Mouse (Mus musculus) bone marrow, adult 2 months (tissue): ENCODE measurements around the gene Zic2.

ENCODE experiments used
- CTCF ChIP-seq: fragments of 200-500 bp; IDR thresholded peaks from 2 replicates; pipeline ENCODE4 v1.5.1; 2011; ENCODE audit warnings: low read length, control low read depth; ENCODE audit not compliant: control insufficient read depth, insufficient read depth
- POLR2A ChIP-seq: fragments of 200-500 bp; IDR thresholded peaks from 2 replicates; pipeline ENCODE4 v1.6.1; 2011; ENCODE audit warnings: low read depth, mild to moderate bottlenecking, control low read depth, low read length, borderline replicate concordance; ENCODE audit not compliant: control insufficient read depth

DNA sequence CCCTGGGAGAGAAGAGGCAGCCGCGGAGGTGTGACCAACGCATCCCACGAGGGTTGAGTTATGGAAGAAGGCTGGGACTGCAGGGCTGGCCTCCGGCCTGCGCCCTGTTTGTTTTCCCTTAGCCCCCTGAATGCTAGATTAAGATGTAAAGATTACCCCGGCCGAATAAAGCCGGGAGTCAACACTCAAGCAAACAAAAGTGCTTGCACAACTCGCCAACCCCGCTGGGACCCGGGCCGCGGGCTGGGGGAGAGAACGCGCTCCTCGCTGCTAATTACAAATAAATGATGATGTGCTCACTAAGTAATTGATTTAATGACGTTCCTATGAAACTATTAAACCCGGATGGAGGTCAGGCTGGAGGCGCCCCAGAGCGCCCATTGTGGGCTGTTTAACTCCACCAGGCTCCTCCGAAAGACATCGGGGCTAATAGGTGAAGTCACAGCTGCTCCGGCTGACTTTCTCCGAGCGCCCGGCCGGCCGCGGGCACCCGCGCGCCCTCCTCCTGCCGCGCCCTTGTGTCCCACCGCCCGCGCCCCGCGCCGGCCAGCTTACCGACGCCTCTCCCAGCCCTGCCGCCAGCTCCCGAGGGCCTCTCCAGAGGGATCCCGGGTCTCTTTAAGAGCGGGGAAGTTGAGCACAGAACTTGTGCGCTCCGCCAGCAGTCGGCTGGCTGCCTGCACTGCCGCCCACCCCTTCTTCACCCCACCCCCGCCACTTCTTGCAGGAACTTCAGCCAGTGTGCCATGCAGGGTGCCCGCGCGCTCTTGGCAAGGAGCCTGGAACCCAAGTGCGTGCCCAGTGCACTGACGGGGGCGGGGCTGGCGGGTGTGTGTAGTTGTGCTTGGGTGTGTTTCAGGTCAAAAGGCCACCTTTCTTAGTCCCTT lies 24.5 kb upstream of the Zic2 start, which contains the start of gene Gm5089:
- no peak for TF ChIP-seq POLR2A
- no peak for TF ChIP-seq CTCF
